In genomic region chr12:7738629-7739351, GRCm38 (mm10) we compare ENCODE assay signal across 22 mouse cellular contexts.
DNase-seq lines count a peak whose midpoint lies in the region; ATAC-seq and TF ChIP-seq lines count a peak whose summit lies in the region.
"Had no signal": no experiment of that assay in that cellular context is flagged by ENCODE, and none has a peak within 500 bp of the region (broad histone marks: within the 10 kb centered on the region; RNA-seq: fewer than 3 reads in every experiment).

No protein-coding gene starts in this region.

- TF ChIP-seq CTCF in brain, embryonic 14.5 days (IDR thresholded peaks at IDR 0.05; ENCODE audit: borderline replicate concordance, extremely low read depth, insufficient read depth, insufficient read length) = no peak

- H3K4me2 ChIP-seq in hindbrain, embryonic 12.5 days (replicated peaks) = no peak overlapping the region
- H3K4me2 ChIP-seq in neural tube, embryonic 13.5 days = no peak overlapping the region
- H3K4me2 ChIP-seq: heart, embryonic 13.5 days had no signal

- DNase-seq in brain, embryonic 14.5 days (ENCODE audit: low read depth) = peak; percentile 43
- peak; percentile 9 for DNase-seq in mesoderm, embryonic 11.5 days (ENCODE audit: low read depth, low spot score)
- DNase-seq in layer of hippocampus, adult 18-20 months (ENCODE audit: low spot score in 2 of 2) = no peak
- no peak for DNase-seq in adrenal gland, postnatal 36 days
- DNase-seq in cerebellum, postnatal 25 days = no peak
- DNase-seq: adrenal gland, adult 2 months; cerebellum, adult 2 months; cerebellum, postnatal 36 days; gastrocnemius, postnatal 10 days; heart, adult 2 months; heart, postnatal 14 days; kidney, adult 18-20 months; right cerebral cortex, postnatal 25 days; spleen, adult 18-20 months had no signal

- no peak overlapping the region for H3K4me3 ChIP-seq in hindbrain, embryonic 12.5 days
- H3K4me3 ChIP-seq in neural tube, embryonic 13.5 days = no peak overlapping the region
- H3K4me3 ChIP-seq: heart, adult 2 months; heart, embryonic 13.5 days; limb, embryonic 10.5 days had no signal

- H3K9me3 ChIP-seq in hindbrain, embryonic 12.5 days (replicated peaks) = no peaks in the 10 kb centered on the region
- no peaks in the 10 kb centered on the region for H3K9me3 ChIP-seq in neural tube, embryonic 13.5 days
- H3K9me3 ChIP-seq: heart, embryonic 13.5 days; limb, embryonic 10.5 days had no signal

- H3K9ac ChIP-seq in hindbrain, embryonic 12.5 days = no peak overlapping the region
- no peak overlapping the region for H3K9ac ChIP-seq in neural tube, embryonic 13.5 days
- H3K9ac ChIP-seq: heart, embryonic 13.5 days had no signal

- ATAC-seq in hindbrain, embryonic 12.5 days (ENCODE audit: low FRiP score) = peak; percentile 78
- ATAC-seq in neural tube, embryonic 13.5 days (ENCODE audit: low read depth) = peak; percentile 84
- no peak for ATAC-seq in megakaryocyte-erythroid progenitor cell, adult 5-6 weeks (replicated peaks; ENCODE audit: low FRiP score, low TSS enrichment, poor library complexity, severe bottlenecking)
- ATAC-seq: forebrain, embryonic 14.5 days; inflammation-experienced regulatory T-cells, adult 6 months had no signal

- no peaks in the 10 kb centered on the region for H3K27me3 ChIP-seq in hindbrain, embryonic 12.5 days
- H3K27me3 ChIP-seq in neural tube, embryonic 13.5 days = no peaks in the 10 kb centered on the region
- H3K27me3 ChIP-seq: heart, embryonic 13.5 days had no signal

- TF ChIP-seq POLR2A in brain, embryonic 14.5 days (IDR thresholded peaks at IDR 0.05; ENCODE audit: borderline replicate concordance, extremely low read depth, insufficient read depth, insufficient read length, poor library complexity, severe bottlenecking) = no peak

- 59% methylated on average over 3 of the region's 3 CpGs for WGBS in hindbrain, embryonic 12.5 days
- 27% methylated on average over 3 of the region's 3 CpGs for WGBS in neural tube, embryonic 13.5 days

- no peaks in the 10 kb centered on the region for H3K36me3 ChIP-seq in hindbrain, embryonic 12.5 days
- no peaks in the 10 kb centered on the region for H3K36me3 ChIP-seq in neural tube, embryonic 13.5 days
- H3K36me3 ChIP-seq: heart, embryonic 13.5 days; limb, embryonic 10.5 days had no signal

- peaks cover 3% of the 10 kb centered on the region; the same call in 1 of the 2 replicates for H3K4me1 ChIP-seq in hindbrain, embryonic 12.5 days
- H3K4me1 ChIP-seq in neural tube, embryonic 13.5 days (replicated peaks) = peaks cover 12% of the 10 kb centered on the region
- H3K4me1 ChIP-seq: heart, embryonic 13.5 days; limb, embryonic 10.5 days had no signal

- H3K27ac ChIP-seq in hindbrain, embryonic 12.5 days = peak overlapping the region; percentile 56
- peak overlapping the region; percentile 67 for H3K27ac ChIP-seq in neural tube, embryonic 13.5 days (replicated peaks)
- H3K27ac ChIP-seq: heart, adult 2 months; heart, embryonic 13.5 days; limb, embryonic 10.5 days; macrophage had no signal

Comparison
In these comparisons a context has a peak if more than half of its experiments do, and no peak if none do; other contexts are left out.
1. DNase-seq: peak in brain, embryonic 14.5 days (single experiment) and mesoderm, embryonic 11.5 days (single experiment); none in layer of hippocampus, adult 18-20 months (0 of 2), adrenal gland, postnatal 36 days (0 of 2) and cerebellum, postnatal 25 days (0 of 2).